Mouse (Mus musculus): ENCODE results near the gene Capn8. TPM values are rescaled to one million over a fixed set of nuclear protein-coding genes. Genes with fewer than 3 reads are reported as not detected.

Capn8 gene
- polyA plus RNA-seq, 1 experiment from 2014 or later = not detected

GRCm38 (mm10) chr1:182669741-182670140 lies 104.9 kb downstream of the Capn8 start:
- Histone ChIP-seq H3K4me1 (ENCODE audit: control insufficient read depth, insufficient read depth, low read length) (peaks cover 18% of the 10 kb centered on the region), H3K9me3 (replicated peaks; ENCODE audit: control insufficient read depth, low read length) (no peaks in the 10 kb centered on the region), H3K9ac (ENCODE audit: low read depth, low read length) (no peak overlapping the region), H3K27me3 (ENCODE audit: control insufficient read depth, insufficient read depth, low read length) (no peaks in the 10 kb centered on the region), H3K36me3 (ENCODE audit: control insufficient read depth, insufficient read depth, low read length) (no peaks in the 10 kb centered on the region), H3K4me3 (ENCODE audit: low read depth, low read length) (no peak overlapping the region), H3K4me2 (no peak overlapping the region), H3K27ac (ENCODE audit: low read depth, low read length) (peak overlapping the region; percentile 65)
- WGBS (ENCODE audit: insufficient replicate concordance) = 78% methylated on average over 11 of the region's 11 CpGs
- no peak for ATAC-seq (replicated peaks; ENCODE audit: insufficient number of reproducible peaks, low FRiP score, low TSS enrichment)

- ATAC-seq (replicated peaks; ENCODE audit: insufficient number of reproducible peaks, low FRiP score, low TSS enrichment) = no peak
- peaks cover 18% of the 10 kb centered on the region for H3K4me1 ChIP-seq (ENCODE audit: control insufficient read depth, insufficient read depth, low read length)
- H3K36me3 ChIP-seq (ENCODE audit: control insufficient read depth, insufficient read depth, low read length) = no peaks in the 10 kb centered on the region
- no peak overlapping the region for H3K9ac ChIP-seq (ENCODE audit: low read depth, low read length)
- no peak overlapping the region for H3K4me3 ChIP-seq (ENCODE audit: low read depth, low read length)
- H3K27me3 ChIP-seq (ENCODE audit: control insufficient read depth, insufficient read depth, low read length) = no peaks in the 10 kb centered on the region
- peak overlapping the region; percentile 65 for H3K27ac ChIP-seq (ENCODE audit: low read depth, low read length)
- H3K4me2 ChIP-seq = no peak overlapping the region
- H3K9me3 ChIP-seq (replicated peaks; ENCODE audit: control insufficient read depth, low read length) = no peaks in the 10 kb centered on the region
- 32% methylated on average over 11 of the region's 11 CpGs for WGBS (ENCODE audit: insufficient replicate concordance)
These were observed 105.9 kb downstream of the Capn8 start for GRCm38 (mm10) chr1:182670563-182671342.

GRCm38 (mm10) chr1:182671343-182671624 lies 106.5 kb downstream of the Capn8 start:
- Histone ChIP-seq H3K27me3 (ENCODE audit: control insufficient read depth, insufficient read depth, low read length) (no peaks in the 10 kb centered on the region), H3K27ac (ENCODE audit: low read depth, low read length) (peak overlapping the region; percentile 60), H3K9ac (ENCODE audit: low read depth, low read length) (no peak overlapping the region), H3K4me3 (ENCODE audit: low read depth, low read length) (no peak overlapping the region), H3K4me2 (no peak overlapping the region), H3K36me3 (ENCODE audit: control insufficient read depth, insufficient read depth, low read length) (no peaks in the 10 kb centered on the region), H3K9me3 (replicated peaks; ENCODE audit: control insufficient read depth, low read length) (no peaks in the 10 kb centered on the region), H3K4me1 (ENCODE audit: control insufficient read depth, insufficient read depth, low read length) (peaks cover 18% of the 10 kb centered on the region)
- 41% methylated on average over 4 of the region's 4 CpGs for WGBS (ENCODE audit: insufficient replicate concordance)
- ATAC-seq (replicated peaks; ENCODE audit: insufficient number of reproducible peaks, low FRiP score, low TSS enrichment) = no peak

GRCm38 (mm10) chr1:182675346-182675745 lies 110.5 kb downstream of the Capn8 start:
- Histone ChIP-seq H3K9ac (ENCODE audit: low read depth, low read length) (no peak overlapping the region), H3K27me3 (ENCODE audit: control insufficient read depth, insufficient read depth, low read length) (no peaks in the 10 kb centered on the region), H3K9me3 (replicated peaks; ENCODE audit: control insufficient read depth, low read length) (no peaks in the 10 kb centered on the region), H3K36me3 (ENCODE audit: control insufficient read depth, insufficient read depth, low read length) (no peaks in the 10 kb centered on the region), H3K4me2 (no peak overlapping the region), H3K27ac (ENCODE audit: low read depth, low read length) (no peak overlapping the region), H3K4me3 (ENCODE audit: low read depth, low read length) (no peak overlapping the region), H3K4me1 (ENCODE audit: control insufficient read depth, insufficient read depth, low read length) (peaks cover 9% of the 10 kb centered on the region)
- ATAC-seq (replicated peaks; ENCODE audit: insufficient number of reproducible peaks, low FRiP score, low TSS enrichment) = no peak
- WGBS (ENCODE audit: insufficient replicate concordance) = 76% methylated on average over 8 of the region's 8 CpGs

- no peaks in the 10 kb centered on the region for H3K9me3 ChIP-seq (replicated peaks; ENCODE audit: control insufficient read depth, low read length)
These were observed 113.3 kb downstream of the Capn8 start for GRCm38 (mm10) chr1:182678151-182678550.

GRCm38 (mm10) chr1:182679169-182679568 lies 114.4 kb downstream of the Capn8 start:
- H3K36me3 ChIP-seq (ENCODE audit: control insufficient read depth, insufficient read depth, low read length) = no peaks in the 10 kb centered on the region
- no peak overlapping the region for H3K27ac ChIP-seq (ENCODE audit: low read depth, low read length)
- H3K4me3 ChIP-seq (ENCODE audit: low read depth, low read length) = no peak overlapping the region
- no peaks in the 10 kb centered on the region for H3K27me3 ChIP-seq (ENCODE audit: control insufficient read depth, insufficient read depth, low read length)
- no peak overlapping the region; the same call in 1 of the 2 replicates for H3K9ac ChIP-seq (ENCODE audit: low read depth, low read length)
- H3K4me1 ChIP-seq (ENCODE audit: control insufficient read depth, insufficient read depth, low read length) = peaks cover 8% of the 10 kb centered on the region; the same call in 1 of the 2 replicates
- no peak for ATAC-seq (replicated peaks; ENCODE audit: insufficient number of reproducible peaks, low FRiP score, low TSS enrichment)
- H3K9me3 ChIP-seq (replicated peaks; ENCODE audit: control insufficient read depth, low read length) = no peaks in the 10 kb centered on the region
- no peak overlapping the region for H3K4me2 ChIP-seq
- WGBS (ENCODE audit: insufficient replicate concordance) = 46% methylated on average over 3 of the region's 3 CpGs

More at GRCm38 (mm10) chr1:182678151-182678550, 113.3 kb downstream of the Capn8 start:
- no peak for ATAC-seq (replicated peaks; ENCODE audit: insufficient number of reproducible peaks, low FRiP score, low TSS enrichment)
- Histone ChIP-seq H3K4me1 (ENCODE audit: control insufficient read depth, insufficient read depth, low read length) (peaks cover 6% of the 10 kb centered on the region; the same call in 1 of the 2 replicates), H3K36me3 (ENCODE audit: control insufficient read depth, insufficient read depth, low read length) (no peaks in the 10 kb centered on the region), H3K4me3 (ENCODE audit: low read depth, low read length) (no peak overlapping the region), H3K4me2 (no peak overlapping the region), H3K27ac (ENCODE audit: low read depth, low read length) (no peak overlapping the region), H3K9ac (ENCODE audit: low read depth, low read length) (no peak overlapping the region), H3K27me3 (ENCODE audit: control insufficient read depth, insufficient read depth, low read length) (no peaks in the 10 kb centered on the region)
- WGBS (ENCODE audit: insufficient replicate concordance) = 93% methylated on average over 17 of the region's 17 CpGs

GRCm38 (mm10) chr1:182679582-182679981 lies 114.8 kb downstream of the Capn8 start:
- Histone ChIP-seq H3K36me3 (ENCODE audit: control insufficient read depth, insufficient read depth, low read length) (no peaks in the 10 kb centered on the region), H3K9ac (ENCODE audit: low read depth, low read length) (no peak overlapping the region; the same call in 1 of the 2 replicates), H3K27me3 (ENCODE audit: control insufficient read depth, insufficient read depth, low read length) (no peaks in the 10 kb centered on the region), H3K27ac (ENCODE audit: low read depth, low read length) (no peak overlapping the region), H3K4me2 (no peak overlapping the region), H3K9me3 (replicated peaks; ENCODE audit: control insufficient read depth, low read length) (no peaks in the 10 kb centered on the region), H3K4me3 (ENCODE audit: low read depth, low read length) (no peak overlapping the region), H3K4me1 (ENCODE audit: control insufficient read depth, insufficient read depth, low read length) (peaks cover 8% of the 10 kb centered on the region; the same call in 1 of the 2 replicates)
- ATAC-seq (replicated peaks; ENCODE audit: insufficient number of reproducible peaks, low FRiP score, low TSS enrichment) = no peak
- WGBS (ENCODE audit: insufficient replicate concordance) = 52% methylated on average over 7 of the region's 7 CpGs

Data from heart, embryonic 11.5 days (tissue).